Mouse (Mus musculus) lung, adult 2 months (tissue): ENCODE measurements around the gene Rnf220.

Experiments
- CTCF ChIP-seq: fragments of 200-500 bp; IDR thresholded peaks from 2 replicates; pipeline ENCODE4 v1.5.1; 2011; ENCODE audit warnings: mild to moderate bottlenecking, low read length, control low read depth; ENCODE audit not compliant: insufficient read depth
- POLR2A ChIP-seq: fragments of 200-500 bp; IDR thresholded peaks from 2 replicates; pipeline ENCODE4 v1.6.1; 2011; ENCODE audit warnings: low read depth, mild to moderate bottlenecking, control low read depth, low read length, borderline replicate concordance; ENCODE audit errors: extremely low read depth

- TF ChIP-seq POLR2A (no peak), CTCF (no peak)
Observed at GRCm38 (mm10) chr4:117274720-117275119, 222.1 kb downstream of the Rnf220 start.
